Mouse (Mus musculus) lung, postnatal 14 days (tissue): ENCODE measurements at regions not wholly inside any gene's neighbourhood (a gene's known extent, or its start where the extent isn't known, plus 50 kb on each side); places are given as distances from the start of the nearest gene placed in this dataset.

Experiments
- DNase-seq: peaks from one replicate; pipeline ENCODE4 v3.0.0; 2021

DNA sequence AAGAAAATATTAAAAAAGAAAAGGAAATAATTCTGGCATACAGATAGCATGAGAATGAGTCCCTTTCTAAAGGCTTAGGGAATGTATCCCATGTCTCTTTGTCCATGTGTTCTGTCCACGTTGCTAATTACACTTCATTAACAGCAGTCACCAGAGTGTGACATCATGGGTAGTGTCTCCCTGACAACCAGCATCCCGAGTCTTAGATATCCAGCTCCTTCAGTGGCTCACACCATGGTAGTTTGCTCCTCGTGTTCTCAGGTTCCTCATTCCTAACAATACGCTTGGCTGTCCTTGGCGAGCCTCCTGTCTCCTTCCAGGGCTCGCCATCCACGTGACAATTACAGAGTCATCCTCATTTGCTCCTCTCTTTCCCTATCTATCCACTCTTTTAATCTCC lies 388.1 kb upstream of the Dynlrb2 start:
- no peak for DNase-seq

DNA sequence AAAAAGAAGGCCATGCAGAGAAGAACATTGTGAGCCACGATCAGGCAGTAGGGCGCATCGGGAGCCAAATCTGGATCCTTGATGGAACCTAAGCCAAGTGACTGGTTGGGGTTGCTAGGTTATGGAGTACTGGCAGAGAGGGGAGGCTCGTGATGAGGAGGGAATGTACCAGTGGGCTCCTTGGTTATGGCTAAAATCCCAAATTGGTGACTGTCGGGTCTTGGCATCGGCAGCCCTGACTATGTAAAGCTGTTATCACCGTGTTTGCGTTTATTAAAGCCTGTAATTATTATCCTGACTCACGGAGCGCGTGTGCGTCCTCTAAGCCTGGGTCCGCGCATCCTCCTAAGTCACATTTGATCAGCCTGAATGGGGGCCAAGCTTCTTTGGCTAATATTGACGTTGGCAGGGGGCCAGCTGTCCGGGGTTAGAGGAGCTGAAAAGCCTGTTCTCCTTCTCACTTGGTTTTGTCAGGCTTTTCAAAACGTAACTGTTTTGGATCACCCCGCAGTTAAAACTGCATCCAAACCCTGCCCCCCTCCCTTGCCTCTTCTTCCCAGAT lies 388.9 kb upstream of the Dynlrb2 start:
- DNase-seq: peak; percentile 78

DNA sequence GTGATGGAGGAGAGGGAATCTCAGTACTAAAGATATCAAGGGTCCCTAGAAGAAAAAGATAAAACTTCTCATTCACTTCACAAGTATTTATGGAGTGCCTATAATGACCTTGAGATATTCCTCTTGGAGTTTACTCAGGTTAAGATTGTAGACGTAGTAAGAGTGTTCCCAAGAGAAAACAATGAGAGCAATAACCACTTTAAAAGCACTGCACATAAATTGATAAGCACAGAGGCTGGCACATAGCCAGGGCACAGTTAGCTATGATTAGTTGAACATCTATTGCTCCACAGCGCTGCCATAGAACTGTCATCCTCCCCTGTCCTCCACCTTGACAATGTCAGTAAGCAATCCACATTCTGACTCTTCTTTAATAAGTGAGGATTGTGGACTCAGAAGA lies 389.8 kb upstream of the Dynlrb2 start:
- peak; percentile 38 for DNase-seq

DNA sequence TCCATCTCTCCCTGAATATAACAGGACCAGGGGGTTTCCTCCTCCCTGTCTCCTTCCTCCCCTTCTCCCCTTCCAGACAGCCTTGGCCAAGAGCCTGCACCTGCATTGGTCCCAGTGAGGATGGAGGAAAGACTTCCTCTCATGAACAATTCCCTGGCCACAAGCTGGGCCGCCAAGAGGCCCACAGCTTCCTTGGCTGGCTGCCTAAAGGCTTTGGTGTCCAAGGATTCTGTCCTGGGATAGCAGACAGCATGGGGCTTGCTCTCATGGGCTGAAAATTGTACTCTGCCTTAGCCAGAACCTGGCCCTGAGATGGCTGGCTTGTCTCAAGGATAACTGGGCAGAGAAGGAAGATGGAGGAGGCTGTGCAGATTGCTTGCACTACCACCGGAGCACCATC lies 390.3 kb upstream of the Dynlrb2 start:
- peak; percentile 47 for DNase-seq

DNA sequence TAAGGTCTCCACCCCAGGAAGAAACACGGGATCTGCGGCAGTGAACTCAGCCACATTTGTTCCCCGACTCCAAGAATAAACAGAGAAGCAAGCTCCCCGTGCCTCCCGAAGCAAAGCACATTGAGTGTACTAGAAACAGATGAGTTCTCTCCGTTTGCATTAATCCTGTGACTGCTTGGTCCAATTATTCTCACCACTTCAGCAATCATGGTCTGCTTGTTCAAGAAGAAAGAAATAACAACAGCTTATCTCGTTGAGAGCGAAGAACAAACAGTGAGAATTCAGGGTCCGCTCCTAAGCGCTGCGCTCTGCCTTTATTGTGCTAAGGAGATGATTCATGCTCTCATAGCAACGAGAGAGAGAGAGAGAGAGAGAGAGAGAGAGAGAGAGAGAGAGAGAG lies 393.6 kb upstream of the Dynlrb2 start:
- no peak for DNase-seq

DNA sequence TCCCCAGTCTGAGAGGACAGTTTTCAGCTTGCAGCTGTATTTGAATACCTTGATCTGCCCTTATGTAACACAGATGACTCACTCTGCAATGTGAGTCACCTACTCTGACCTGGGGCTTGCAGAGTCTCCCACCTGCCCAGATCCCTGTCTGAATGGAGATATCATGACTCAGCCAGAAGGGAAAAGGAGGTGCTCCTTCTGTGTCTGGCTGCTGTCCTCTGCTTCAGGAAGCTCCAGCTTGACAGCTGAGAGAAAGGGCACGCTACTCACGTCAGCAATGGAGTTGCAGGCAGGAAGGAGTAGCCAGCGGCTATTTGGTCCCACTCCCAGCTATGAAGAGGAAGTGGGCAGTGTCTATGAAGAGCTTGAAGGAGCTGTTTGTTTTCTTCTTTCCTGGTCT lies 389.1 kb upstream of the Maf start:
- no peak for DNase-seq

DNA sequence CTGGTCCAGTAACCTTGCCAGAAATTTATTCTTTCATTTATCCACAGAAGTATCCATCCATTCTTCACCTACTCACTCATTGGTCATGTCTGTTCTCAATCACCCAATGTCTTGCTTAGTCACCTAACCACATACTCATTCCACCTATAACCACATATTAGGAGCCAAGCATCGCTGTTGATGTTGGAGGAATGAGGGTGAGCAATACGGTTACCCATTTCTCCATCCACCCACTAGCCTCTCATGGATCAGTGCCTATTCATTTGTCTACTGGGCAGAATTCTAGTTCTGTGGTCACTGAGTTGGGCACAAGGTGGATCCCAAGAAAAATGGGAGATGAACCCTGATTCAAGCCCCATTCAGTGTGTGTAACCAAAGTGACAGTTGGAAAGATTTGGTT lies 375.6 kb upstream of the Maf start:
- DNase-seq: no peak

DNA sequence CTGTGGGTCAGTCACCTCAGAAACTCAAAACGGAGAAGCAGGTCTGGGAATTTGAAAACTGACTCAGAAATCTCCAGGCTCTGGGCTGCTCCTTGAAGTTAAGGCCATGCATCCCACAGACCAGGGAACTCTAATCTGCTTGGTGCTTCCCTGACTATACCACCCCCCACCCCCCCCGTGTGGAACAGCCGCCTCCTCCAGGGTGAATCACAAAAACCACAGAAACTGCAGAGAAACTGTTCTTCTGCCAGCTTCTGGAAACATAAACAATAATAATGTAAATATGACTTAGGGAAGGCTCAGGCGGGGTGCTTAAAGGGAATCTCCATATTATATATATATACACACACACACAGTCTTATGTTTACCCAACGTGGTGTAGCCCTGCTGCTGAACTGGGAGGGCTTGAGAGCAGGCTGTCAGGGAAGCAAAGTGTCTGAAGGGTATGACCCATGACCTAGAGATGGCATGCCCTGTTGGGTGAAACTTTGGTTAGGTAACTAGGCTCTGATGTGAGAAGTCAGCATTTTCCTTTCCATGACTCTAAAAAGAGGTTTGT lies 371.3 kb upstream of the Maf start:
- DNase-seq: no peak

DNA sequence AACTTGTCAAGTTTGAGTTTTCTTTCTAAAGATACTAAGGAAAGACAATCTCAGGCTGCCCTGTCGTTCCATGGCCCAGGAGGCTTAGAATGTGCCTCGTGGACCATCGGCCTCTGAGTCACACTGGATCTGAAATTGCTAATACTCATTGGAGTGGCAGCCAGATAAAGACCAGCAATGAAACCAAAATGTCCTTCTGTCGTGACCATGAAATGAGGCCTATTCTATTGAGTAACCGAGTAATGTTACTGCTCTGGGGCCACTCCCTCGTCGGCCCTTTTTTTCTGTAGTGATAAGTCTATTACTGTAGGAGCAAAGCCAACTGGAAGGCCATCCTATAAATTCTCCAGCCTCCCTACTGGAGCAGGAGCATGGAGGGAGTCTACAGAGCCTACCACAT lies 363.9 kb upstream of the Maf start:
- no peak for DNase-seq

DNA sequence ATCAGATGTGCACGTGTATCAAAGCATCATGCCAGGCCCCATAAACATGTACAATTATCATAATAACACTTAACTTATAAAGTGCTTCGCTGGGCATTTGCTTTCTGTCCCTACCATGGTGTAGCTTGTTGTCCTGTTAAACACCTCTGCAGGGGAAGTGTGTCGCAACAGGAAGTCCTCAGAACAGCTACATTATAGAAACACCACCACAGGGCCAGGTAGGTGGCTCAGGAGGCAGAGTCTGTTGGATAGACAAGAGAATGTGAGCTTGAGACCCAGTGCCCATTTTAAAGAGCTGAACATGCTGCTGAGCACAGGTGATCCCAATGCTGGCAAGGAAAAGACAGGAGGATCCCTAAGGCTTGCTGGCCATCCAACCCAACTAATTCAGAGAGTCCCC lies 361.9 kb upstream of the Maf start:
- no peak for DNase-seq

DNA sequence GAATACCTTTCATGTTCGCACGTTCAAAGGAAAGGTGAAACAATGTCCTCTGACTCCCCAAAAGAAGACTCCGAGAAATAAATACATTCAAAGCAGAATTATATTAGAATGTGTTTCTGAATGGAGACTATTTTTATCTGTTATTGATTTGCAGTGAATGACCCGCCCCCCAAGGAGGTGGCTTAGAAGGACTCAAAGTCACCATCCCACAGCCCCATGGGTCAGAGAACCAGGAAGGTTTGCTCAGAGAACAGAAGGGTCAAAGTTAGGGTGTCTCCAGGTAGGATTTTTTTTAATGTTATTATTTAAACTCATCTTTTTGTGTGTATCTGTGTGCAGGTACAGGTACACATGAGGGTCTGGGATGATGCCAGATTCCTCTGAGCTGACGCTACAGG lies 360.4 kb upstream of the Maf start:
- DNase-seq: no peak

DNA sequence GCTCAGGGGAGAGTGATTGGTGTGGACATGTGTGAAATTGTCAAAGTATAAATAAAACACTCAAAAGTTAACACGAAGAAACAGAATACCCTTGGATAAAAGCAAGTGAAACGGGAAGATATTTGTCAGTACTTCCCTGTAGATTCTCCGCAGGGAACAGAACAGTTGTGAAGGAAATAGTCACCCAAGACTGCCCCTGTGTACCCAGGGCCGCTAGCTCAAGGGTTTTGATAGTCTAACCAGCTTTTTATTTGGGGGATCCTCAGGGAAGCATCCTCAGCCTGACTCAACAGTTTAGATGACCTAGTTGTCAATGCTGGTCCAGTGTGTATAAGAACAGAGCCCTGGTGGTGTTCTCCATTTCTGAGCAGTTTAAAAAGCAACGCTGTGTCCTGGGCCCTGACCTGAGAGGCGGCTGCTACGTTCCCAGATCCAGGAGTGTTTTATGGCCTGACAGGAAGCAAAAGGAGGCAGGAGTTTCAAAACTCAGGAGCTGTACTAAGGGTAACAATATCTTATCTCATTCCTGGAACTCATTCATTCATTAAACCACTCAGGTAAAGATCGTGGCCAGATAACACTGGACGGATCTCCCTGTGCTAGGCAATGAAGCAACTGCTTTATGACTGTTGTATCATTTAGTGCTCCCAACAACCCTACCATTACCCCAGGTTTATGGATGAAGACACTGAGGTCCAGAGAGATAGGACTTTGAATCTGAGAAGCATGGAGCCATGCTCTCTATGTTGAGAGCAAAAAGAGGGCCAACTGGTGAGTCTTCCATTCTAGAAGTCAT lies 359.8 kb upstream of the Maf start:
- no peak for DNase-seq

DNA sequence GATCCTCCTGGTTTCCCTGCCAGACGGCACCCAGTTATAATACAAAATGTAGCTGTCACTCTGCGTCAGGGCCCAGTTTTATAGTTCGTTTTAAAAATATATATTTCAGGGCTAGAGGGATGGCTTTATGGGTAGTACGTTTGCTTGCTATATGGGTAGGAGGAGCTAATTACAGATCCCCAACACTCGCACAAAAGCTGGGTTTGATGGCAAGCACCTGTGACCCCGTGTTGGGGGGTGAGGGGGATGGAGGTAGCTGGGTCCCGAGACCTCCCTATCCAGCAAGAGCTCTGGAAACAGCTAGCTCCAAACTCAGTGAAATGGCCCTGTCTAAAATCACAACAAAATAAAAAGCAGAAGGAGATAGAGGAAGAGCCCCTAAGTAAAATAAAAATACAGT lies 358.3 kb upstream of the Maf start:
- no peak for DNase-seq

DNA sequence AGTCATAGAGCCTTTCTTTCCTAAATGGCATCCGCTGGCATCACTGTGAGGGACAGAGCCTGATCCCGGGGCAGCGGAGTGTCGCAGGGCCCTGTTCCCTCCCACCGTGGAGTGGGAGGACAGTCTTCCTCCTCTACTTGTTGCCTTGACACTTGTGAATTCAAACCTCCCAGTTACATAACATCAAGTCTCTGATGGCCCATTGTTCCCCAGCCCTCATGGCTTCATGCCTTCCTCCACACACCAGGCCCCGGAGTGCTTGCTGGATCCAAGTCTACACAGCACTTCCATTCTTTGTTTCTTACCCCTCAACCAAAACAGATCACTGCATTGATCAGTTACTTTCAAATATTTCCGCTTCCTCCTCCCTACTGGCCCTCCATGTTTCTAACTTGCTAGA lies 357.7 kb upstream of the Maf start:
- no peak for DNase-seq

DNA sequence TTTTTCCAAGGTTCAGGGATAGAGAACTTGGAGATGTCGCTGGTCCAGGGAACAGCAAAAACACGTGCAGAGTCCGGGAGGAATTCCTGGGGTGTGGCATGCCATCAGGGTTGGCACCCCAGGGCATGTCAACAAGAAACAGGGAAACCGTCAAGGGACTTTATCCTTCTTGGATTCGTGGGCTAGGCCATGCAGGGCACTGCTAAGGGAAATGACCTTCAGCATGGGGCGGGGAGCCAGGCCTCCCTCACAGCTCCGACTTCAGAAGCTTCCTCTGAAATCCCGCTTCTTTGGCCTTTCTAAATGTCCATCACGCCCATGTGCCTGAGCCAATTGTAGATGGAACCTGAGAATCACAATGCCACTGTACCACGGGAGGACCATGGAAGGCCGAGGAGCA lies 357.0 kb upstream of the Maf start:
- DNase-seq: no peak

DNA sequence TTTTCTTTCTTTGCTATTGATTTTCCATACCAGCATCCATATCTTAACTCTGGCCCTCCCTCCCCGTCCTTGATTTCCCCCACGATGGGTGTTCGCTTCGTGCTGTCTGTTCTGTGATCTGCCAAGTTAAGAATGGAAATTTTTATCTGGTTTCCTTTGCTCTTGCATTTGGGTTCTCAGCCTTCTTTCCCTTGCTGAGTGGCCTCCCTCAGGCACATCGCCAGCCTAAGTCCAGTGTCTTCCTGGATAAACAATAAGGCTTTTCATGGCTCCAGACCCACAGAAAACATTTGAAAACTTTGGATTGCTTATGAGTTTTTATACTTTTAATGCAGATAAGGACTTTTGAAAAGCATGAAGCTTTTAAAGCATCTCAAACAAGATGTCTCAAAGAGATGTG lies 355.9 kb upstream of the Maf start:
- DNase-seq: no peak

DNA sequence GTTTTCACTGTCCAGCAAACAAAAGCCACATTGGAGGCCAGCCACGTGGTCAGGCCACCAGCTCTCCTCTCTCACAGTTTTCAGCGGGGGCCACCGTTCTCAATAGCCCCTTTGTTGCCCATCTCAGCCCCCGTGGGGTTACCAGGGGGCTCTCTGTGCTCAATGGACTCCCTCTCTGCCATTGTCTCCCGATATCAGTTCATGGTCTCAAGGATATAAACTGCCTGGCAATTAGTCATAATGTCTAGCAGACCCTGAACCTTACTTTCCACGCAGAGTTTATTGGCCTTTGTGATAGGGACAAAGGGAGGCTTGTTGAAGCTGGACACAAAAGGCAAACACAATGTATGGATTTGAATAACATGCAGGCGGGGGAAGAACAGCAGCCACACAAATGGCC lies 345.9 kb upstream of the Maf start:
- DNase-seq: no peak

DNA sequence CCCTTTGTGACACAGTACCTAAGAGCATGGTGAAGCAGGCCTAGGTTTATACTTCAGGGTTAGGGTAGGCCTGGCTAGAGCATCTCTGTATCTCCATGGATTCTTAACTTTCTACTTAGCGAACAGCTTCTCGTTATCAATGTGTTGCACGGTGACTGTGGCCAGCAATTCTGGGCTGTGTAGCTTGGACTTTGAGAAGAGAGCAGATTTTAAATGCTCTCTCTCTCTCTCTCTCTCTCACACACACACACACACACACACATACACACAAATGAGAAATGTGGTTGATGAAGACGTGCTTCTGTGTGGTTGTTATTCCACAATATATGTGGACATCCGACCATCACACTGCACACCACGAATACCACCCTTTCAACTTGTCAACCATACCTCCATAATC lies 345.4 kb upstream of the Maf start:
- no peak for DNase-seq

DNA sequence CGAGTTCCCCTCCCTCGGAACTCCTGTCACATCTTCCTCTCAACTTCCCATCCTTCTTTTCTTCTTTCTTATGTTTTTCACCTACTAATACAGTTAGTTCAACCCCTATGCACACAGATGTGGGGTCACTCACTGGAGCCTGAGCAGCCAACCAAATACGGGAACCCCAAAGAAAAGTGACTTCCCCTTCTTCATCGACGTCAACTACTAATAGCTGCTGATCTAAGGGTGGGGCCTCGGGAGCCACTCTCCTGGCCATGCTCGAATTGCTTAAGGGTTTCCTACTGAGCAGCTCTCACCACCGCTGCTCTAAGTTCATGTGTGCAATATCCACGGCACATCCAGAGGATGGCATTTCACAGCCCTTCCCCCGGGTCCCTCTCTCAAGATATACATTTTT lies 340.9 kb upstream of the Maf start:
- no peak for DNase-seq

DNA sequence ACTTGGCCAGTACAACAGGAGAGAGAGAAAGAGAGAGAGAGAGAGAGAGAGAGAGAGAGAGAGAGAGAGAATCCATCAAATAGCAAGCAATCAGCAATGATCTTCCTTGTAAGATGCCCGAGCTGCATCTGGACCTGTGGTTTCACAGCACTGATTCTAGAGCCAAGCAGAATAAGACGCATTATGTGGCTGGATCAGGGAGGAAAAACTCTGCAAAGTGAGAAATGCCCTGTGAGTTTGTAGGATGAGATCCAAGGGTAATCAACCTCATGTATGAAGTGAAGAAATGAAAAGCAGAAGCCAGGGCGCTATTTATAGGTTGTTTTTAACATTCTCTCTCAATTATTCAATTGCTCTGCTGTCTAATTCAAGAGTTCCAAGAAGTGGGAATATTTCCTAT lies 339.3 kb upstream of the Maf start:
- no peak for DNase-seq

DNA sequence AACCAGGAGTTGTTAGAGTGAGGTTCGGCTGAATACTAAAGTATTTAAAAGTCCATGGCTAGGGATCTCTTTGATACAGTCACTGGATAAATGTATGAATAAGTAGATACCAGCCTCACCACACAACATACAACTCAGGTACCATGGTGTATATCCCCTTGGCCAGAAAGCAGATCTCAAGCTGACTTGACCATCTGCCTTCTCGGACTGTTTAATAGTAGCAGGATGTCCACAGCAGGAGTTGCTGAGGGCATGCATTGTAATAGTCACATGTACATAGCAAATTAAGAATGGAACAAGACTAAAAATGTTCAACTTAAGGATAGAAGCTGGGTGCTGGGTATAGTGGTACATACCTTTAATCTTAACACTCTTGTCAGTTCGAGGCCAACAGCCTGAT lies 337.9 kb upstream of the Maf start:
- DNase-seq: no peak

DNA sequence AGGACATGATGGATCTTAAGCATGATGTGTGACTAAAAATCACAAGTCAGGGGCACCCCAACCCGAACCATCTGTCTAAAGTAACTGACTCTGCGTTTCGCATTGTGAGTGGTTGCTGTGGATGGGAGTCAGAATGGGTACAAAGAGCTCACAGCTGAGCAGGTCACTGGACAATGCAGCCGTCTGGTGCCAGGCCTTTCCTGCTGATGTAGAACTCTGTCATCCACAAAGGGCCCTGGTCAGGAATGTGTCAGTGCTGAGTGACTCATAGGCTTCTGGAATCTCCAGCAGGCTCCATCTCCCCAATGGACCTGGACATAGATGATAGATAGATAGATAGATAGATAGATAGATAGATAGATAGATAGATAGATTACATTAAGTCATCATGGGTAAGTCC lies 335.8 kb upstream of the Maf start:
- DNase-seq: no peak

DNA sequence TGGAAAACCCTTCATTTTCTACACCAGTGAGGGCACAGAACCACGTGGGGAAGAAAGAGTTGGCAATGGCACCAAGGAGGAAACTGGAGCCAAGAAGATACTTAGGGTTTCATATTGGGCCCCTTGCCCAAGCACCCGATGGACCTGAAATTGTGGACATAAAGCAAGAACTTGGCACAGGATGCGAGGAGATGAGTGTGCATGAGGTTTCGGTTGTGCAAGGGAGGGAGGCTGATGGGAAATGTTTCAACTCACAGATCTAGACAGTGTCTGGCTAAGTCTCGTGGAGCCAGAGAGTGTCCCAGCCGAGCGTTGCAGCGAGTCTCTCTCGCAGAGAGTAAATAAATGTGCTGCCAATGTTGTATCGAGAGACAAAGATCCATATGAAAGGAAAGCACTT lies 323.4 kb upstream of the Maf start:
- DNase-seq: peak; percentile 11

DNA sequence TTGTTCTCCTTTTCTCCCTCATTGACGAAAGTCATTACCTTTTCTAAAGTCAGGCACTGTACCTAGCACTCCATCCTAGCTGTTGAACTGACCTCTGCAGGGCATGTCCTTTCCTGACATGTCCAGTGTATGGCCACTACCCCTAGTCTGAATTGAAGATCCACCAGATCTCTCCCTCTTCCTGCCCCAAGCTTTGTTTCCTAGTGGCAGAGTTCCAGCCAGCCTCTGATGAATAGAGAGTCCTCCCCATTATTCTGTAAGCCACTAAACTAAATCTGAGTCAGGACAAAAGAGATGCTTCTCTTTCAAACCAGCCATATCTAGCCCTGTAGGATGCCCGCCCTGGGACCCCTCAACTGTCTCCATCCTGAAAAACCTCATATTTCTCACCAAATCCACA lies 317.7 kb upstream of the Maf start:
- DNase-seq: no peak

DNA sequence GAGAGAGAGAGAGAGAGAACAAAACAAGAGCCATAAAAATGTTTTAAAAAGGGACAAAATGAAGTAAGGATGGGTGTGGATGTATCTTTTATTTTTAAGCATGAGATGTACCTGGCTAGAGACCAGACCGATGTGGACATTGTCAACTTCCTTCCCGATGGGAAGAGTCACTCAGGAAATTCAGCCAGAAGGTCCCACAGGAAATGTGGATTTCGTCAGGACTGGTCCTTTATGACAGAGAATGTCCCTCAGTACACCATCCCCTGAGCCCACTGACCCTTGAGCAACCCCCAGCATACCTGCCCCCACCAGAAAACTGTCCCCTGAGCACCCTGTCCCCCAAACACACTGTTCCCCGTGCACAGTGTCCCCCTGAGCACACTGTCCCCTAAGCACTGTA lies 317.2 kb upstream of the Maf start:
- no peak for DNase-seq
